Mouse (Mus musculus): ENCODE data around the gene Rbm20. TPM values are rescaled to one million over a fixed set of nuclear protein-coding genes. Genes with fewer than 3 reads are reported as not detected.
A peak's percentile ranks its signal among the peaks of the same experiment; 100 is the strongest.

Rbm20 gene
- polyA plus RNA-seq, 1 experiment = 3.1 TPM

DNA sequence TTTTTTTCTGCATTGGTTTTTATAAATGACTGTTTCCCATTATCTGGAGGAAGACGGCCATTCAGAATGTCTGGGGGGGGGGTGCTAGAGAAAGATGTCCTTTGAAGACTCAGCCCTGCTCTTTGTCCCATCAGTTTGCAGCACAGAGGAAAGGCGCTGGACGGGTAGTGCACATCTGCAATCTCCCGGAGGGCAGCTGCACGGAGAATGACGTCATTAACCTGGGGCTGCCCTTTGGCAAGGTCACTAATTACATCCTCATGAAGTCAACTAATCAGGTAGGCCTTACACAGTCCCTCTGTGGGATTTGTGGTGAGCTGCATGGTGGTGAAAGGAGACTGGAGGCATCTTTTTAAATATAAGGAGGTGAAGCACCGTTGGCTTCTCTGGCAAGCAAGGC is 155.4 kb downstream of the Rbm20 start:
- H3K27ac ChIP-seq (ENCODE audit: insufficient read depth, low read length) = no peak overlapping the region
- H3K27me3 ChIP-seq (ENCODE audit: control insufficient read depth, insufficient read depth, low read length) = no peaks in the 10 kb centered on the region
- no peaks in the 10 kb centered on the region for H3K4me1 ChIP-seq (ENCODE audit: control insufficient read depth, insufficient read depth, low read length)
- TF ChIP-seq CTCF (IDR thresholded peaks at IDR 0.05; ENCODE audit: borderline replicate concordance, insufficient read depth, low read depth, low read length) = no peak
- no peak for TF ChIP-seq POLR2A (IDR thresholded peaks at IDR 0.05; ENCODE audit: borderline replicate concordance, insufficient read depth, low read length)
- DNase-seq = no peak
- no peak overlapping the region for H3K4me3 ChIP-seq (replicated peaks; ENCODE audit: insufficient read depth, low read depth, low read length)
- WGBS = 78% methylated on average over 7 of the region's 7 CpGs

- H3K27ac ChIP-seq (ENCODE audit: insufficient read depth, low read length) = no peak overlapping the region
- 63% methylated on average over 8 of the region's 8 CpGs for WGBS
- no peak overlapping the region for H3K4me3 ChIP-seq (replicated peaks; ENCODE audit: insufficient read depth, low read depth, low read length)
- DNase-seq = no peak
- no peak for TF ChIP-seq POLR2A (IDR thresholded peaks at IDR 0.05; ENCODE audit: borderline replicate concordance, insufficient read depth, low read length)
- no peaks in the 10 kb centered on the region for H3K27me3 ChIP-seq (ENCODE audit: control insufficient read depth, insufficient read depth, low read length)
- no peaks in the 10 kb centered on the region for H3K4me1 ChIP-seq (ENCODE audit: control insufficient read depth, insufficient read depth, low read length)
Measured at GRCm38 (mm10) chr19:53833745-53834369, 156.8 kb downstream of the Rbm20 start.

DNA sequence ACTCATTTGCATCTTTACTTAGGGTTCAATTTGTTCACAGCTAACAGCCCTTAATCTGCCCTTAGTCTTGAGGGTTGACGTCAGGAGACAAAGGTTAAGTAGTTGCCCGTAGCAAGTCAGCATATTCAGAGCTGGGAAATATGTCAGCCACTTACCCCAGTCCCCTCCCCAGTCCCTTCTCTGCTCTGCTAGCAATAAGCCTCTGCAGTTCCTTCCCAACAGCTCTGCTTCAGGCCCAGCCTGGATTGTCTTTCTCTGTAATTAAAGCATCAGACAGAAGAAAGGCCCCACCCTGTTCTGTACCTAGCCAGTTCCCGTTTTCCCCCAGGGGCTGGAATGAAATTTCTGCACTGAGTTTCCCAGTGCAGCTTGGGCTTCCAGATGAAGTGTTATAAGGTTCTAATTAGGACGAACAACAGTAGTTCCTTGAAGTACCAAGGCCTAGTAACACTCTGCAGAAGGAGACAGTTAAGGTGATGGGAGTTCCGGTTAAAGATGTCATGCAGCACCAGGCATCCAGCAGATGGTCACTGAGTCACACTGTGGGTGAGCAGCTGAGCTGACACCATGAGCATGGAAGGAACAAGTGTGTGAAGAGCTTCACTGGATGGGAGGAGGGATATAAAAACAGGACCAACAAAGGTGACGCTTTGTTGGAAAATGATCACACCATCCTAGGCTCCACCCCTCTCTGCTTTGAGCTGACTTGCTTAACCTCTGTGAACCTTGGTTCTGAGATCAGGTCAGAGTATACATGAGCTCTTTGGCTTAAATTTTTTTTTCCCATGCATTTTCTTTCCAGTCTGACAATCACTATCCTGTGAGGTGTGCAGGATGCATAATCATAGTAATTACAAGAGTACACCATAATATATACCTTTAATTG is 159.7 kb downstream of the Rbm20 start:
- no peak for DNase-seq
- Histone ChIP-seq H3K4me3 (replicated peaks; ENCODE audit: insufficient read depth, low read depth, low read length) (no peak overlapping the region), H3K27me3 (ENCODE audit: control insufficient read depth, insufficient read depth, low read length) (no peaks in the 10 kb centered on the region), H3K4me1 (ENCODE audit: control insufficient read depth, insufficient read depth, low read length) (no peaks in the 10 kb centered on the region), H3K27ac (ENCODE audit: insufficient read depth, low read length) (no peak overlapping the region)
- WGBS = 55% methylated on average over 6 of the region's 6 CpGs
- TF ChIP-seq POLR2A (IDR thresholded peaks at IDR 0.05; ENCODE audit: borderline replicate concordance, insufficient read depth, low read length) (no peak), CTCF (IDR thresholded peaks at IDR 0.05; ENCODE audit: borderline replicate concordance, insufficient read depth, low read depth, low read length) (no peak)

DNA sequence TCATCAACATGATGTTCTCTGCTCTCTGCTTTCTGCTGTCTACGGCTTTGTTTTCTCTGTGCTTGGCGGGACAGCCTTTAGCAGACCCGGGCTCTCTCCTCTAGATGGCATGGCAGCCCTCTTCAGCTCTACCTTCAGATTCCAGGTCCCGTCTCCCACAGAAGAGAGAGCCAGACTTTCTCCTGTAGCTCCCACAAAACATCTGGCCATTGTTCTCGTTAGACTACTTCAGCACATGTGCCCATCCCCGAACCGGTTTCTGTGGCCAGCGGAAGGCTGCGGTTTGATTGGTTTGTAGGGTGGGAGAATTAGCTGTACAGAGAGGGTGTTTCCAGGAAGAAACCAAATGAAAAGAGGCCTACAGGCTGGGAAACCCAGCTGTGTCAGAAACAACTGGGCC is 161.7 kb downstream of the Rbm20 start:
- no peak for DNase-seq
- WGBS = 52% methylated on average over 9 of the region's 9 CpGs
- TF ChIP-seq CTCF (IDR thresholded peaks at IDR 0.05; ENCODE audit: borderline replicate concordance, insufficient read depth, low read depth, low read length) = no peak
- no peak for TF ChIP-seq POLR2A (IDR thresholded peaks at IDR 0.05; ENCODE audit: borderline replicate concordance, insufficient read depth, low read length)
- no peaks in the 10 kb centered on the region for H3K27me3 ChIP-seq (ENCODE audit: control insufficient read depth, insufficient read depth, low read length)
- no peak overlapping the region for H3K27ac ChIP-seq (ENCODE audit: insufficient read depth, low read length)
- no peak overlapping the region for H3K4me3 ChIP-seq (replicated peaks; ENCODE audit: insufficient read depth, low read depth, low read length)
- no peaks in the 10 kb centered on the region for H3K4me1 ChIP-seq (ENCODE audit: control insufficient read depth, insufficient read depth, low read length)

GRCm38 (mm10) chr19:53839837-53840236 is 162.7 kb downstream of the Rbm20 start:
- 36% methylated on average over 6 of the region's 6 CpGs for WGBS
- TF ChIP-seq POLR2A (IDR thresholded peaks at IDR 0.05; ENCODE audit: borderline replicate concordance, insufficient read depth, low read length) (no peak), CTCF (IDR thresholded peaks at IDR 0.05; ENCODE audit: borderline replicate concordance, insufficient read depth, low read depth, low read length) (no peak)
- Histone ChIP-seq H3K4me1 (ENCODE audit: control insufficient read depth, insufficient read depth, low read length) (no peaks in the 10 kb centered on the region), H3K27me3 (ENCODE audit: control insufficient read depth, insufficient read depth, low read length) (no peaks in the 10 kb centered on the region), H3K27ac (ENCODE audit: insufficient read depth, low read length) (no peak overlapping the region), H3K4me3 (replicated peaks; ENCODE audit: insufficient read depth, low read depth, low read length) (no peak overlapping the region)
- DNase-seq = no peak

DNA sequence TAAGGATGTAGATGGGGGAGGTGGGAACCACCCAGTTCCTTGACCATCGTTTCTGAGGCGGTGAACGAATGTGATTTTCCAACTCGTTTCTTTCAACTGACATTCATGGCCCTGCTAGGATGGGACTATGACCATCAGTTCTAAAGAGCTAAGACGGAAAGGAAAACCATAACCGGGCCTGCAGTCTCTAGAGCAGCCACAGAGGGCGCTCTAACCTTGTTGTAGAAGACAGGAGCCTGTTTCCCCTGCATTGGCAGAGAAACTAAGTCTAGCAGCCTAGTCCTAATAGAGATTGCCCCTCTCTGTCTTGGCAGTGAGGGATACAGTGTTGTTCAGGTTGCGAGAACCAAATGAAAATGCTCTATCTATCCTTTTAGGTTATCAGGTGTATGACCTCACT is 164.8 kb downstream of the Rbm20 start:
- Histone ChIP-seq H3K4me3 (replicated peaks; ENCODE audit: insufficient read depth, low read depth, low read length) (no peak overlapping the region), H3K27me3 (ENCODE audit: control insufficient read depth, insufficient read depth, low read length) (no peaks in the 10 kb centered on the region), H3K27ac (ENCODE audit: insufficient read depth, low read length) (no peak overlapping the region), H3K4me1 (ENCODE audit: control insufficient read depth, insufficient read depth, low read length) (no peaks in the 10 kb centered on the region)
- DNase-seq = peak in 1 of 2 experiments; percentile 37
- TF ChIP-seq CTCF (IDR thresholded peaks at IDR 0.05; ENCODE audit: borderline replicate concordance, insufficient read depth, low read depth, low read length) (peak; percentile 52; the same call in 1 of the 2 replicates), POLR2A (IDR thresholded peaks at IDR 0.05; ENCODE audit: borderline replicate concordance, insufficient read depth, low read length) (no peak)
- WGBS = 73% methylated on average over 8 of the region's 8 CpGs

- H3K4me3 ChIP-seq (replicated peaks; ENCODE audit: insufficient read depth, low read depth, low read length) = no peak overlapping the region
- 87% methylated on average over 8 of the region's 8 CpGs for WGBS
- DNase-seq = no peak
- no peak overlapping the region for H3K27ac ChIP-seq (ENCODE audit: insufficient read depth, low read length)
- no peaks in the 10 kb centered on the region for H3K27me3 ChIP-seq (ENCODE audit: control insufficient read depth, insufficient read depth, low read length)
- TF ChIP-seq CTCF (IDR thresholded peaks at IDR 0.05; ENCODE audit: borderline replicate concordance, insufficient read depth, low read depth, low read length) = no peak
- no peak for TF ChIP-seq POLR2A (IDR thresholded peaks at IDR 0.05; ENCODE audit: borderline replicate concordance, insufficient read depth, low read length)
- H3K4me1 ChIP-seq (ENCODE audit: control insufficient read depth, insufficient read depth, low read length) = no peaks in the 10 kb centered on the region
Measured at GRCm38 (mm10) chr19:53843972-53844371, 166.9 kb downstream of the Rbm20 start.
